Comparison of ENCODE assay signal across 19 mouse cellular contexts in genomic region chr5:24622386-24623040, GRCm38 (mm10). TPM values are rescaled to one million over a fixed set of nuclear protein-coding genes. Genes with fewer than 3 reads are reported as not detected.
DNase-seq lines count a peak whose midpoint lies in the region; ATAC-seq lines count a peak whose summit lies in the region.
"Had no signal": no experiment of that assay in that cellular context is flagged by ENCODE, and none has a peak within 500 bp of the region (broad histone marks: within the 10 kb centered on the region; RNA-seq: fewer than 3 reads in every experiment).

No protein-coding gene starts in this region.

- no peak overlapping the region for H3K4me2 ChIP-seq in embryonic facial prominence, embryonic 13.5 days
- no peak overlapping the region for H3K4me2 ChIP-seq in midbrain, embryonic 11.5 days
- H3K4me2 ChIP-seq in forebrain, embryonic 16.5 days (ENCODE audit: low read length): no peak overlapping the region
- H3K4me2 ChIP-seq: embryonic facial prominence, embryonic 12.5 days; heart, embryonic 15.5 days; liver, embryonic 11.5 days had no signal

- H3K27ac ChIP-seq in embryonic facial prominence, embryonic 13.5 days: no peak overlapping the region
- H3K27ac ChIP-seq in embryonic facial prominence, embryonic 10.5 days (replicated peaks): no peak overlapping the region
- no peak overlapping the region for H3K27ac ChIP-seq in midbrain, embryonic 11.5 days (ENCODE audit: low read depth, low read length)
- H3K27ac ChIP-seq in midbrain, embryonic 10.5 days (replicated peaks): no peak overlapping the region
- peak overlapping the region; percentile 84; the same call in 1 of the 2 replicates for H3K27ac ChIP-seq in forebrain, embryonic 16.5 days (ENCODE audit: low read length)
- H3K27ac ChIP-seq: embryonic facial prominence, embryonic 12.5 days; heart, adult 2 months; heart, embryonic 15.5 days; limb, embryonic 10.5 days; macrophage had no signal

- H3K9ac ChIP-seq in embryonic facial prominence, embryonic 13.5 days: 0 out of 2 replicates have a peak overlapping the region, but pooled peaks have one; percentile 27
- no peak overlapping the region for H3K9ac ChIP-seq in midbrain, embryonic 11.5 days (ENCODE audit: low read length)
- no peak overlapping the region for H3K9ac ChIP-seq in forebrain, embryonic 16.5 days (replicated peaks; ENCODE audit: low read depth, low read length)
- H3K9ac ChIP-seq: embryonic facial prominence, embryonic 12.5 days; heart, embryonic 15.5 days had no signal

- H3K9me3 ChIP-seq in embryonic facial prominence, embryonic 13.5 days: no peaks in the 10 kb centered on the region
- H3K9me3 ChIP-seq in embryonic facial prominence, embryonic 10.5 days: no peaks in the 10 kb centered on the region
- H3K9me3 ChIP-seq in midbrain, embryonic 11.5 days (ENCODE audit: control insufficient read depth, low read length): no peaks in the 10 kb centered on the region
- H3K9me3 ChIP-seq in midbrain, embryonic 10.5 days (replicated peaks): no peaks in the 10 kb centered on the region
- H3K9me3 ChIP-seq in forebrain, embryonic 16.5 days (ENCODE audit: control insufficient read depth, low read length): no peaks in the 10 kb centered on the region
- H3K9me3 ChIP-seq: embryonic facial prominence, embryonic 12.5 days; heart, embryonic 15.5 days; limb, embryonic 10.5 days had no signal

- H3K4me3 ChIP-seq in embryonic facial prominence, embryonic 13.5 days: no peak overlapping the region
- H3K4me3 ChIP-seq in embryonic facial prominence, embryonic 10.5 days: no peak overlapping the region
- no peak overlapping the region for H3K4me3 ChIP-seq in midbrain, embryonic 11.5 days (ENCODE audit: low read depth, low read length)
- no peak overlapping the region; the same call in 1 of the 2 replicates for H3K4me3 ChIP-seq in midbrain, embryonic 10.5 days
- no peak overlapping the region for H3K4me3 ChIP-seq in forebrain, embryonic 16.5 days (replicated peaks; ENCODE audit: low read length)
- H3K4me3 ChIP-seq: embryonic facial prominence, embryonic 12.5 days; heart, adult 2 months; heart, embryonic 15.5 days; limb, embryonic 10.5 days had no signal

- no peak for ATAC-seq in embryonic facial prominence, embryonic 13.5 days (ENCODE audit: insufficient number of reproducible peaks, insufficient read depth, low FRiP score, low TSS enrichment, low read depth)
- no peak for ATAC-seq in midbrain, embryonic 11.5 days (ENCODE audit: low FRiP score)
- no peak for ATAC-seq in forebrain, embryonic 16.5 days
- ATAC-seq in activated CD4-positive, CD25-positive, alpha-beta regulatory T cell, adult 4 months: no peak

- DNase-seq in embryonic facial prominence, embryonic 10.5 days (ENCODE audit: low spot score): no peak
- DNase-seq in midbrain, embryonic 11.5 days (ENCODE audit: low spot score, missing footprints): peak; percentile 47
- no peak for DNase-seq in midbrain, embryonic 10.5 days (ENCODE audit: low spot score)
- no peak for DNase-seq in adrenal gland, adult 18-20 months (ENCODE audit: low spot score in 2 of 2)
- DNase-seq: adrenal gland, postnatal 14 days; heart, adult 2 months; kidney, adult 2 months; kidney, postnatal 14 days; lung, adult 2 months; right cerebral cortex, postnatal 4 days; thymus, postnatal 36 days had no signal

- peaks cover 22% of the 10 kb centered on the region for H3K4me1 ChIP-seq in embryonic facial prominence, embryonic 13.5 days
- H3K4me1 ChIP-seq in embryonic facial prominence, embryonic 10.5 days: peaks cover 21% of the 10 kb centered on the region
- H3K4me1 ChIP-seq in midbrain, embryonic 11.5 days (ENCODE audit: control insufficient read depth, insufficient read depth, low read length): peaks cover 10% of the 10 kb centered on the region
- H3K4me1 ChIP-seq in midbrain, embryonic 10.5 days: peaks cover 26% of the 10 kb centered on the region
- peaks cover 49% of the 10 kb centered on the region for H3K4me1 ChIP-seq in forebrain, embryonic 16.5 days (replicated peaks; ENCODE audit: control insufficient read depth, insufficient read depth, low read length)

- WGBS in embryonic facial prominence, embryonic 13.5 days: 54% methylated on average over 7 of the region's 7 CpGs
- WGBS in embryonic facial prominence, embryonic 10.5 days: 64% methylated on average over 7 of the region's 7 CpGs
- 71% methylated on average over 7 of the region's 7 CpGs for WGBS in midbrain, embryonic 11.5 days
- 66% methylated on average over 7 of the region's 7 CpGs for WGBS in midbrain, embryonic 10.5 days
- WGBS in forebrain, embryonic 16.5 days: 71% methylated on average over 7 of the region's 7 CpGs

- H3K36me3 ChIP-seq in embryonic facial prominence, embryonic 13.5 days: no peaks in the 10 kb centered on the region
- no peaks in the 10 kb centered on the region for H3K36me3 ChIP-seq in embryonic facial prominence, embryonic 10.5 days (replicated peaks)
- H3K36me3 ChIP-seq in midbrain, embryonic 11.5 days (ENCODE audit: control insufficient read depth, insufficient read depth, low read length): no peaks in the 10 kb centered on the region
- no peaks in the 10 kb centered on the region for H3K36me3 ChIP-seq in midbrain, embryonic 10.5 days
- no peaks in the 10 kb centered on the region for H3K36me3 ChIP-seq in forebrain, embryonic 16.5 days (ENCODE audit: control insufficient read depth, insufficient read depth)
- H3K36me3 ChIP-seq: embryonic facial prominence, embryonic 12.5 days; heart, embryonic 15.5 days; limb, embryonic 10.5 days had no signal

- peaks cover 48% of the 10 kb centered on the region for H3K27me3 ChIP-seq in embryonic facial prominence, embryonic 13.5 days
- H3K27me3 ChIP-seq in embryonic facial prominence, embryonic 10.5 days (replicated peaks; ENCODE audit: low read depth, poor library complexity, severe bottlenecking): peaks cover 60% of the 10 kb centered on the region
- H3K27me3 ChIP-seq in midbrain, embryonic 11.5 days (ENCODE audit: control insufficient read depth, insufficient read depth, low read length): peaks cover 2% of the 10 kb centered on the region
- peaks cover 53% of the 10 kb centered on the region for H3K27me3 ChIP-seq in midbrain, embryonic 10.5 days (ENCODE audit: low read depth, poor library complexity, severe bottlenecking)
- H3K27me3 ChIP-seq in forebrain, embryonic 16.5 days (replicated peaks; ENCODE audit: control insufficient read depth, insufficient read depth, low read length): no peaks in the 10 kb centered on the region

RNA-seq across cellular contexts. Expression of gene Smarcd3, which starts 1.7 kb away (rescaled TPM):
- polyA plus RNA-seq in embryonic facial prominence, embryonic 13.5 days (2015; fragmentation: Nextera tagmentation; extraction: Ambion mirVana): 37.4 and 43.5 TPM in 2 replicates
- 22.2 and 24.8 TPM in 2 replicates for polyA plus RNA-seq in embryonic facial prominence, embryonic 10.5 days (2016; fragmentation: Nextera tagmentation; extraction: Ambion mirVana)
- polyA plus RNA-seq in midbrain, embryonic 11.5 days (2014; fragmentation: Nextera tagmentation; extraction: Ambion mirVana): 56.8 and 60.2 TPM in 2 replicates
- 32.4 and 44.8 TPM in 2 replicates for polyA plus RNA-seq in midbrain, embryonic 10.5 days (2016; fragmentation: Nextera tagmentation; extraction: Ambion mirVana)
- polyA plus RNA-seq in forebrain, embryonic 16.5 days (2015; fragmentation: Nextera tagmentation; extraction: Ambion mirVana): 156 and 181 TPM in 2 replicates
- 10 to 100 TPM; 15.2 to 17.2 TPM for total RNA-seq in adrenal gland, adult 18-20 months (2021)
- under 1 TPM in 1 of 2 experiments, not detected in 1; 0.41 TPM for polyA plus RNA-seq in activated CD4-positive, CD25-positive, alpha-beta regulatory T cell, adult 4 months (2017; shearing (Covaris generic))

RNA-seq across cellular contexts. Expression of gene Chpf2, which starts 36.0 kb away (rescaled TPM):
- polyA plus RNA-seq in embryonic facial prominence, embryonic 13.5 days (2015; fragmentation: Nextera tagmentation; extraction: Ambion mirVana): 24.2 and 26.4 TPM in 2 replicates
- 14.8 and 19.6 TPM in 2 replicates for polyA plus RNA-seq in embryonic facial prominence, embryonic 10.5 days (2016; fragmentation: Nextera tagmentation; extraction: Ambion mirVana)
- polyA plus RNA-seq in midbrain, embryonic 11.5 days (2014; fragmentation: Nextera tagmentation; extraction: Ambion mirVana): 7.2 and 9.6 TPM in 2 replicates
- 14.8 and 19.7 TPM in 2 replicates for polyA plus RNA-seq in midbrain, embryonic 10.5 days (2016; fragmentation: Nextera tagmentation; extraction: Ambion mirVana)
- polyA plus RNA-seq in forebrain, embryonic 16.5 days (2015; fragmentation: Nextera tagmentation; extraction: Ambion mirVana): 20.5 and 20.8 TPM in 2 replicates
- total RNA-seq in adrenal gland, adult 18-20 months (2021): 10 to 100 TPM; 34.5 to 39.7 TPM
- polyA plus RNA-seq in activated CD4-positive, CD25-positive, alpha-beta regulatory T cell, adult 4 months (2017; shearing (Covaris generic)): 10 to 100 TPM in 1 of 2 experiments, 1 to 10 TPM in 1; 8.3 to 17.8 TPM

RNA-seq across cellular contexts. Expression of gene Abcf2, which starts 45.2 kb away (rescaled TPM):
- polyA plus RNA-seq in embryonic facial prominence, embryonic 13.5 days (2015; fragmentation: Nextera tagmentation; extraction: Ambion mirVana): 112 and 115 TPM in 2 replicates
- polyA plus RNA-seq in embryonic facial prominence, embryonic 10.5 days (2016; fragmentation: Nextera tagmentation; extraction: Ambion mirVana): 181 and 183 TPM in 2 replicates
- 143 and 147 TPM in 2 replicates for polyA plus RNA-seq in midbrain, embryonic 11.5 days (2014; fragmentation: Nextera tagmentation; extraction: Ambion mirVana)
- polyA plus RNA-seq in midbrain, embryonic 10.5 days (2016; fragmentation: Nextera tagmentation; extraction: Ambion mirVana): 160 and 170 TPM in 2 replicates
- 107 and 109 TPM in 2 replicates for polyA plus RNA-seq in forebrain, embryonic 16.5 days (2015; fragmentation: Nextera tagmentation; extraction: Ambion mirVana)
- 10 to 100 TPM; 62.8 to 81.3 TPM for total RNA-seq in adrenal gland, adult 18-20 months (2021)
- polyA plus RNA-seq in activated CD4-positive, CD25-positive, alpha-beta regulatory T cell, adult 4 months (2017; shearing (Covaris generic)): 10 to 100 TPM; 51.8 to 56.8 TPM

Comparison
In these comparisons a context has a peak if more than half of its experiments do, and no peak if none do; other contexts are left out.
1. RNA of gene Smarcd3, which starts 1.7 kb away (polyA plus RNA-seq): 156 to 181 TPM in forebrain, embryonic 16.5 days, 56.8 to 60.2 TPM in midbrain, embryonic 11.5 days, 37.4 to 43.5 TPM in embryonic facial prominence, embryonic 13.5 days, 32.4 to 44.8 TPM in midbrain, embryonic 10.5 days and 22.2 to 24.8 TPM in embryonic facial prominence, embryonic 10.5 days; 0.41 TPM in activated CD4-positive, CD25-positive, alpha-beta regulatory T cell, adult 4 months; every median in the first group is over 10 times any median in the second.